Mouse (Mus musculus) kidney, postnatal 4 days (tissue): ENCODE measurements at regions not wholly inside any gene's neighbourhood (a gene's known extent, or its start where the extent isn't known, plus 50 kb on each side); places are given as distances from the start of the nearest gene placed in this dataset.
A peak's percentile ranks its signal among the peaks of the same experiment; 100 is the strongest.
"Not testable (repeated sequence)": the region's sequence is repeated elsewhere in the genome, so short reads cannot be mapped to it uniquely, and the experiment has no call there.

Source experiments
- DNase-seq, 2 experiments: peaks; one replicate each; pipeline ENCODE4 v3.0.0; 2021; ENCODE audit warnings: mixed read lengths in 2 of 2

GRCm38 (mm10) chrX:70606349-70606748 is 129.4 kb upstream of the Tmem185a start:
- no peak for DNase-seq

- DNase-seq = peak; percentile 6 to 24
Observed at GRCm38 (mm10) chrX:70582344-70582743, 105.4 kb upstream of the Tmem185a start.

GRCm38 (mm10) chrX:70580171-70580570 is 103.2 kb upstream of the Tmem185a start:
- DNase-seq = no peak

- DNase-seq = not testable (repeated sequence)
Observed at GRCm38 (mm10) chrX:70574243-70574642, 97.3 kb upstream of the Tmem185a start.

- DNase-seq = not testable (repeated sequence)
Observed at GRCm38 (mm10) chrX:70570586-70570985, 93.6 kb upstream of the Tmem185a start.

- DNase-seq = not testable (repeated sequence)
Observed at GRCm38 (mm10) chrX:70569339-70569979, 92.5 kb upstream of the Tmem185a start.
